Mouse (Mus musculus) forebrain, embryonic 11.5 days (tissue): ENCODE data around the gene Gm10160. TPM values are rescaled to one million over a fixed set of nuclear protein-coding genes. Genes with fewer than 3 reads are reported as not detected.
"Not testable (repeated sequence)": the region's sequence is repeated elsewhere in the genome, so short reads cannot be mapped to it uniquely, and the experiment has no call there.

Source experiments
- ATAC-seq: fragments of 200-750 bp; cut with Nextera tagmentation; replicated peaks from 2 replicates; pipeline ENCODE4 v1.8.0; 2017; ENCODE audit warnings: moderate TSS enrichment; ENCODE audit not compliant: low FRiP score
- DNase-seq: peaks from one replicate; pipeline ENCODE4 v3.0.0-alpha.2; 2017; ENCODE audit warnings: low spot score
- H3K27ac ChIP-seq: fragments of 300-500 bp; sonication (generic); 2 replicates; pipeline ENCODE4 v1.5.1; 2014; ENCODE audit warnings: low read depth, low read length
- H3K27me3 ChIP-seq: fragments of 300-500 bp; sonication (generic); 2 replicates; pipeline ENCODE4 v1.6.1; 2014; ENCODE audit warnings: mild to moderate bottlenecking, low read length, mixed read lengths; ENCODE audit not compliant: control insufficient read depth, insufficient read depth
- H3K36me3 ChIP-seq: fragments of 300-500 bp; sonication (generic); 2 replicates; pipeline ENCODE4 v1.6.1; 2014; ENCODE audit warnings: mild to moderate bottlenecking, low read length, moderate library complexity, mixed read lengths; ENCODE audit not compliant: control insufficient read depth, insufficient read depth
- H3K4me1 ChIP-seq: fragments of 300-500 bp; sonication (generic); replicated peaks from 2 replicates; pipeline ENCODE4 v1.6.1; 2014; ENCODE audit warnings: low read length, mixed read lengths; ENCODE audit not compliant: control insufficient read depth, insufficient read depth
- H3K4me2 ChIP-seq: fragments of 300-500 bp; sonication (generic); 2 replicates; pipeline ENCODE4 v1.6.1; 2014; ENCODE audit warnings: low read depth, mild to moderate bottlenecking, low read length, moderate library complexity, mixed read lengths; ENCODE audit not compliant: severe bottlenecking
- H3K4me3 ChIP-seq: fragments of 300-500 bp; sonication (generic); 2 replicates; pipeline ENCODE4 v1.5.1; 2014; ENCODE audit warnings: low read depth, low read length
- H3K9ac ChIP-seq: fragments of 300-500 bp; sonication (generic); 2 replicates; pipeline ENCODE4 v1.6.1; 2014; ENCODE audit warnings: low read length
- H3K9me3 ChIP-seq: fragments of 300-500 bp; sonication (generic); 2 replicates; pipeline ENCODE4 v1.6.1; 2016; ENCODE audit warnings: low read length, mixed read lengths; ENCODE audit not compliant: control insufficient read depth
- WGBS: fragments of 180-500 bp; shearing (Covaris S2); extraction: QIAGEN DNeasy Blood & Tissue Kit; methylation state at CpG from one replicate; pipeline ENCODE4 v1.1.7; 2014; 5-methylcytosine and 5-hydroxymethylcytosine counted together
- polyA plus RNA-seq: library from polyadenylated mRNA; unstranded; fragments of >200 nt; fragmentation: Nextera tagmentation; extraction: Ambion mirVana; gene quantifications from 2 replicates; pipeline ENCODE4 v1.2.1, GENCODE M21; 2014

The Gm10160 gene
- polyA plus RNA-seq, 1 experiment from 2014 or later: not detected

- Histone ChIP-seq H3K4me3 (no peak overlapping the region), H3K4me2 (no peak overlapping the region), H3K4me1 (peaks cover 3% of the 10 kb centered on the region; the same call in 1 of the 2 replicates), H3K9me3 (no peaks in the 10 kb centered on the region), H3K27me3 (no peaks in the 10 kb centered on the region), H3K36me3 (no peaks in the 10 kb centered on the region), H3K9ac (no peak overlapping the region), H3K27ac (no peak overlapping the region)
- WGBS: 73% methylated on average over 8 of the region's 8 CpGs
- ATAC-seq (no peak), DNase-seq (no peak)
Measured at GRCm38 (mm10) chr7:81843903-81844302, 11.7 kb downstream of the Gm10160 start.

- no peak for ATAC-seq
- Histone ChIP-seq H3K36me3 (no peaks in the 10 kb centered on the region), H3K9ac (no peak overlapping the region), H3K4me3 (no peak overlapping the region), H3K4me2 (no peak overlapping the region), H3K27ac (no peak overlapping the region), H3K4me1 (peaks cover 1% of the 10 kb centered on the region; the same call in 1 of the 2 replicates), H3K27me3 (no peaks in the 10 kb centered on the region), H3K9me3 (no peaks in the 10 kb centered on the region)
- no peak for DNase-seq
- 72% methylated on average over 1 of the region's 1 CpGs for WGBS
Measured at GRCm38 (mm10) chr7:81842998-81843397, 12.6 kb downstream of the Gm10160 start.

- no peak overlapping the region for H3K9ac ChIP-seq
- no peak overlapping the region for H3K4me3 ChIP-seq
- ATAC-seq (no peak), DNase-seq (no peak)
- H3K9me3 ChIP-seq: no peaks in the 10 kb centered on the region
- no peak overlapping the region for H3K27ac ChIP-seq
- WGBS: 90% methylated on average over 7 of the region's 7 CpGs
- H3K4me2 ChIP-seq: no peak overlapping the region
- no peaks in the 10 kb centered on the region for H3K27me3 ChIP-seq
- H3K36me3 ChIP-seq: no peaks in the 10 kb centered on the region
- H3K4me1 ChIP-seq: no peaks in the 10 kb centered on the region
Measured at GRCm38 (mm10) chr7:81842141-81842540, 13.5 kb downstream of the Gm10160 start.

- Histone ChIP-seq H3K27me3 (no peaks in the 10 kb centered on the region), H3K27ac (no peak overlapping the region), H3K9me3 (no peaks in the 10 kb centered on the region), H3K9ac (no peak overlapping the region), H3K36me3 (no peaks in the 10 kb centered on the region), H3K4me3 (no peak overlapping the region), H3K4me1 (no peaks in the 10 kb centered on the region), H3K4me2 (no peak overlapping the region)
- WGBS: 88% methylated on average over 6 of the region's 6 CpGs
- no peak for DNase-seq
- no peak for ATAC-seq
Measured at GRCm38 (mm10) chr7:81841439-81841838, 14.2 kb downstream of the Gm10160 start.

- no peak overlapping the region for H3K27ac ChIP-seq
- no peak overlapping the region for H3K4me2 ChIP-seq
- H3K4me3 ChIP-seq: no peak overlapping the region
- no peaks in the 10 kb centered on the region for H3K4me1 ChIP-seq
- WGBS: 60% methylated on average over 7 of the region's 7 CpGs
- no peaks in the 10 kb centered on the region for H3K27me3 ChIP-seq
- ATAC-seq: no peak
- DNase-seq: no peak
- H3K36me3 ChIP-seq: no peaks in the 10 kb centered on the region
- H3K9me3 ChIP-seq: no peaks in the 10 kb centered on the region
- no peak overlapping the region for H3K9ac ChIP-seq
Measured at GRCm38 (mm10) chr7:81840661-81841181, 14.9 kb downstream of the Gm10160 start.

- Histone ChIP-seq H3K9ac (no peak overlapping the region), H3K36me3 (no peaks in the 10 kb centered on the region), H3K4me3 (no peak overlapping the region), H3K27ac (no peak overlapping the region), H3K27me3 (no peaks in the 10 kb centered on the region), H3K4me1 (no peaks in the 10 kb centered on the region), H3K4me2 (no peak overlapping the region), H3K9me3 (no peaks in the 10 kb centered on the region)
- ATAC-seq: no peak
- DNase-seq: no peak
- WGBS: 69% methylated on average over 6 of the region's 6 CpGs
Measured at GRCm38 (mm10) chr7:81839746-81840145, 15.8 kb downstream of the Gm10160 start.

GRCm38 (mm10) chr7:81837771-81838170, 17.8 kb downstream of the Gm10160 start:
- ATAC-seq, DNase-seq, H3K4me2 ChIP-seq, H3K9ac ChIP-seq, H3K4me1 ChIP-seq, H3K4me3 ChIP-seq, H3K27ac ChIP-seq, H3K9me3 ChIP-seq, H3K36me3 ChIP-seq, H3K27me3 ChIP-seq: not testable (repeated sequence)
- 89% methylated on average over 5 of the region's 5 CpGs for WGBS

- H3K36me3 ChIP-seq: no peaks in the 10 kb centered on the region
- WGBS: 84% methylated on average over 5 of the region's 5 CpGs
- H3K4me2 ChIP-seq: no peak overlapping the region
- no peaks in the 10 kb centered on the region for H3K4me1 ChIP-seq
- no peaks in the 10 kb centered on the region for H3K9me3 ChIP-seq
- ATAC-seq: no peak
- no peak overlapping the region for H3K4me3 ChIP-seq
- H3K27me3 ChIP-seq: no peaks in the 10 kb centered on the region
- no peak for DNase-seq
- H3K9ac ChIP-seq: no peak overlapping the region
- H3K27ac ChIP-seq: no peak overlapping the region
Measured at GRCm38 (mm10) chr7:81835430-81835829, 20.2 kb downstream of the Gm10160 start.

- DNase-seq (no peak), ATAC-seq (no peak)
- Histone ChIP-seq H3K9ac (no peak overlapping the region), H3K27me3 (no peaks in the 10 kb centered on the region), H3K36me3 (no peaks in the 10 kb centered on the region), H3K27ac (no peak overlapping the region), H3K9me3 (no peaks in the 10 kb centered on the region), H3K4me1 (no peaks in the 10 kb centered on the region), H3K4me3 (no peak overlapping the region), H3K4me2 (no peak overlapping the region)
Measured at GRCm38 (mm10) chr7:81834847-81835246, 20.7 kb downstream of the Gm10160 start.
